Mouse (Mus musculus): ENCODE data around the gene Zfx.

GRCm38 (mm10) chrX:94129712-94130111, 6.2 kb upstream of the Zfx start:
- TF ChIP-seq CTCF (IDR thresholded peaks at IDR 0.05; ENCODE audit: control insufficient read depth, insufficient read depth, low read length): no peak
- TF ChIP-seq POLR2A (IDR thresholded peaks at IDR 0.05; ENCODE audit: borderline replicate concordance, control insufficient read depth, low read depth, low read length): no peak
